In genomic region chr12:77588297-77588696, GRCm38 (mm10) we compare ENCODE assay signal across 15 mouse cellular contexts.
"Had no signal": no experiment of that assay in that cellular context is flagged by ENCODE, and none has a peak within 500 bp of the region (broad histone marks: within the 10 kb centered on the region; RNA-seq: fewer than 3 reads in every experiment).

No protein-coding gene starts in this region.

- H3K27me3 ChIP-seq: lung, embryonic 15.5 days; megakaryocyte, embryonic 14.5 days; midbrain, embryonic 13.5 days; midbrain, embryonic 15.5 days; neural tube, embryonic 12.5 days; stomach, embryonic 15.5 days had no signal

- DNase-seq: lung, adult 2 months; lung, postnatal 14 days; lung, postnatal 36 days; right cerebral cortex, postnatal 14 days; thymus, adult 2 months; thymus, postnatal 25 days; thymus, postnatal 4 days had no signal

- H3K4me1 ChIP-seq: lung, embryonic 15.5 days; megakaryocyte, embryonic 14.5 days; midbrain, embryonic 13.5 days; midbrain, embryonic 15.5 days; stomach, embryonic 15.5 days had no signal

- H3K4me3 ChIP-seq: lung, embryonic 15.5 days; megakaryocyte, embryonic 14.5 days; midbrain, embryonic 13.5 days; midbrain, embryonic 15.5 days; neural tube, embryonic 12.5 days; stomach, embryonic 15.5 days had no signal

- H3K36me3 ChIP-seq: lung, embryonic 15.5 days; midbrain, embryonic 13.5 days; midbrain, embryonic 15.5 days; neural tube, embryonic 12.5 days; stomach, embryonic 15.5 days had no signal

- H3K9me3 ChIP-seq: lung, embryonic 15.5 days; megakaryocyte, embryonic 14.5 days; midbrain, embryonic 13.5 days; midbrain, embryonic 15.5 days; neural tube, embryonic 12.5 days; stomach, embryonic 15.5 days had no signal

- H3K27ac ChIP-seq: lung, embryonic 15.5 days; macrophage; midbrain, embryonic 13.5 days; midbrain, embryonic 15.5 days; neural tube, embryonic 12.5 days; stomach, embryonic 15.5 days; stomach, postnatal 0 days had no signal
